Mouse (Mus musculus) neutrophil, adult 5-6 weeks (primary cell): ENCODE measurements around the gene Gm21244. TPM values are rescaled to one million over a fixed set of nuclear protein-coding genes. Genes with fewer than 3 reads are reported as not detected.
"Not testable (repeated sequence)": the region's sequence is repeated elsewhere in the genome, so short reads cannot be mapped to it uniquely, and the experiment has no call there.

Experiments used
- ATAC-seq: fragments of 151-379, 151-347 bp; 2 replicates; pipeline ENCODE4 v1.8.0; 2017; ENCODE audit warnings: mild to moderate bottlenecking, moderate TSS enrichment; ENCODE audit not compliant: insufficient number of reproducible peaks, poor library complexity, low FRiP score, severe bottlenecking; ENCODE audit errors: extremely low read depth
- total RNA-seq: library from RNA; stranded (forward); fragments of 200-1000 nt; gene quantifications from 2 replicates; pipeline ENCODE4 v1.2.3, GENCODE M21; 2017

Gm21244 gene
- total RNA-seq = not detected in 2 replicates

DNA sequence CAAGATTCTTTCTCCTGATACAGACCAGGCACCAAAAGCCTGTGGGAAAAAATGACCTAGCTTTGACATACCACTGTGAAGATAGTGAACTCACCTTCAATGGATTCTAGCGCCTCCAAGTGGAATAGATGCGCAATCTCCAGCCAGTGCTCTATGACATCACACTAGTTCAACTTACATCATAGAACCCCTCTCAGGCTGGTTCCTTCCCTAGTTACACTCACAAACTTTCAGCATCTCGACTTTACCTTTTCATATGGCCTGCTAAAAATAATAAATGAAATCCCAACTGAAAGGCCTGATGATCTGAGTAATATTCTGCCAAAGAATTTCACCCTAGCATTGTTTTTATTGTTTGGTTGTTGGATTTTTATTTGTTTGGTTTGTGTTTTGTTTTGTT, at the start of gene Gm21244:
Gene Gm21244, minus strand, starts transcription at position 101 of the 400 bp plus-strand sequence.
- ATAC-seq = not testable (repeated sequence)

Other genes starting within 250 kb of the Gm21244 start
- not detected in 2 replicates for gene Gm28998, start 84.5 kb upstream of the Gm21244 start, total RNA-seq
- gene Gm21788, start 235.7 kb upstream of the Gm21244 start, total RNA-seq = not detected in 2 replicates